Comparison of ENCODE assay signal across 8 mouse cellular contexts in the genomic region with DNA sequence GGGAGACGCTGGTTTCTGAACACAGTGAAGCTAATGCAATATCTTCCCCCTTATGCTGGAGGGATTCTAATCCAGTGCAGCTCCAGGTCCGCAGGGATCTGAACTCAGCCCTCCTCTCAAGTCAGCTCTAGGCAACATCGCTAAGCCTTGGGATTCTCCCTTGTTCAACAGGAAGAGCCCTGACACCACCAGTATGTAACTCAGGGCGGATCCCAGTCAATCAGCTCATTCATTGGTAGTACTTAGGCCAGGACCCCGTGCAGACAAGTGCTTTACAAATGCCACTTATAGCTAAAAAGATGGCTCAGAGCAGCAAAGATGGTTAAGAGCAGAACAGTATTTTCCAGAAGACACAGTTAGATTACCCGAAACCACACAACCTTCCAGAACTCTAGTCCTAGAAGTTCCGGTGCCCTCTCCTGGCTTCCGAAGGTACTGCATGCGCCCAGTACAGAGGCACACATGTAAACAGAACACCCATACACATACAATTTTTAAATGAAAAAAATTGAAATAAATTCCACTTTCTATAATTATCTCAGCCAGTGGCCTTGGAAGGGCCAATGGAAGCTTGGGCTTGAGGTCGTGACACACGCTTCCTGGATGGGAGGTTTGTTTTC. TPM values are rescaled to one million over a fixed set of nuclear protein-coding genes. Genes with fewer than 3 reads are reported as not detected.
DNase-seq lines count a peak whose midpoint lies in the region; ATAC-seq and TF ChIP-seq lines count a peak whose summit lies in the region.

No protein-coding gene starts in this region.

- ATAC-seq in activated CD4-positive, CD25-positive, alpha-beta regulatory T cell, adult 4 months, result peak; percentile 73
- peak; percentile 88 for ATAC-seq in common myeloid progenitor, adult 5-6 weeks (replicated peaks; ENCODE audit: low read depth, poor library complexity, severe bottlenecking)
- peak; percentile 50; the same call in 1 of the 2 replicates for ATAC-seq in hindbrain, embryonic 16.5 days

- peak overlapping the region; percentile 64 for H3K4me3 ChIP-seq in gastrocnemius, adult 2 months
- H3K4me3 ChIP-seq in hindbrain, embryonic 16.5 days (ENCODE audit: low read length), result no peak overlapping the region

- DNase-seq in gastrocnemius, adult 2 months, result peak; percentile 86
- peak; percentile 76 for DNase-seq in left cerebral cortex, adult 11 months (ENCODE audit: low spot score)
- peak; percentile 94 for DNase-seq in lung, postnatal 36 days
- DNase-seq in retina, postnatal 7 days (ENCODE audit: low read depth, low spot score), result peak; percentile 69
- peak; percentile 67 to 84 for DNase-seq in urinary bladder, adult 18-20 months (ENCODE audit: low spot score in 2 of 2)

- intact Hi-C loops in gastrocnemius, adult 2 months (cut with DNase I), result loop anchor here (1.0 kb wide), 1 partner anchor 47 kb away; no protein-coding TSS in a partner anchor

- H3K27me3 ChIP-seq in hindbrain, embryonic 16.5 days (replicated peaks; ENCODE audit: control insufficient read depth, insufficient read depth, low read length), result no peaks in the 10 kb centered on the region; the same call in 1 of the 2 replicates

- TF ChIP-seq CTCF in gastrocnemius, adult 2 months (IDR thresholded peaks at IDR 0.05), result peak; percentile 100

- peak overlapping the region; percentile 40; the same call in 1 of the 2 replicates for H3K4me2 ChIP-seq in hindbrain, embryonic 16.5 days (ENCODE audit: low read length)

- 26% methylated on average over 11 of the region's 11 CpGs for WGBS in hindbrain, embryonic 16.5 days

- no peaks in the 10 kb centered on the region for H3K4me1 ChIP-seq in hindbrain, embryonic 16.5 days (ENCODE audit: control insufficient read depth, insufficient read depth, low read depth, low read length)

- no peaks in the 10 kb centered on the region; the same call in 1 of the 2 replicates for H3K9me3 ChIP-seq in hindbrain, embryonic 16.5 days (ENCODE audit: control insufficient read depth, low read length)

- no peaks in the 10 kb centered on the region for H3K36me3 ChIP-seq in hindbrain, embryonic 16.5 days (ENCODE audit: control insufficient read depth, insufficient read depth, low read length)

- 0 out of 2 replicates have a peak overlapping the region, but pooled peaks have one; percentile 1 for H3K27ac ChIP-seq in gastrocnemius, adult 2 months
- no peak overlapping the region for H3K27ac ChIP-seq in hindbrain, embryonic 16.5 days (ENCODE audit: low read depth, low read length)

- H3K9ac ChIP-seq in hindbrain, embryonic 16.5 days (ENCODE audit: low read depth, low read length), result no peak overlapping the region

RNA-seq across cellular contexts. Expression of a gene that starts 9.7 kb away (rescaled TPM):
- under 1 TPM in 1 of 2 experiments, not detected in 1; 0.32 TPM for polyA plus RNA-seq in activated CD4-positive, CD25-positive, alpha-beta regulatory T cell, adult 4 months (2017; shearing (Covaris generic))
- 0.09 TPM in 1 of 2 replicates, not detected in the other for total RNA-seq in common myeloid progenitor, adult 5-6 weeks (2017)
- 100 to 1,000 TPM; 124 to 133 TPM for total RNA-seq in gastrocnemius, adult 2 months (2021)
- polyA plus RNA-seq in hindbrain, embryonic 16.5 days (2015; fragmentation: Nextera tagmentation; extraction: Ambion mirVana), result 15.0 and 16.0 TPM in 2 replicates

RNA-seq across cellular contexts. Expression of a gene that starts 11.3 kb away (rescaled TPM):
- not detected for polyA plus RNA-seq in activated CD4-positive, CD25-positive, alpha-beta regulatory T cell, adult 4 months (2017; shearing (Covaris generic))
- not detected in 2 replicates for total RNA-seq in common myeloid progenitor, adult 5-6 weeks (2017)
- total RNA-seq in gastrocnemius, adult 2 months (2021), result not detected
- 0.15 TPM in 1 of 2 replicates, not detected in the other for polyA plus RNA-seq in hindbrain, embryonic 16.5 days (2015; fragmentation: Nextera tagmentation; extraction: Ambion mirVana)

RNA-seq across cellular contexts. Expression of a gene that starts 24.8 kb away (rescaled TPM):
- not detected for polyA plus RNA-seq in activated CD4-positive, CD25-positive, alpha-beta regulatory T cell, adult 4 months (2017; shearing (Covaris generic))
- total RNA-seq in common myeloid progenitor, adult 5-6 weeks (2017), result not detected in 2 replicates
- total RNA-seq in gastrocnemius, adult 2 months (2021), result not detected
- polyA plus RNA-seq in hindbrain, embryonic 16.5 days (2015; fragmentation: Nextera tagmentation; extraction: Ambion mirVana), result not detected in 2 replicates

RNA-seq across cellular contexts. Expression of a gene that starts 30.8 kb away (rescaled TPM):
- 10 to 100 TPM in 1 of 2 experiments, 1 to 10 TPM in 1; 7.6 to 14.4 TPM for polyA plus RNA-seq in activated CD4-positive, CD25-positive, alpha-beta regulatory T cell, adult 4 months (2017; shearing (Covaris generic))
- 7.6 and 17.6 TPM in 2 replicates for total RNA-seq in common myeloid progenitor, adult 5-6 weeks (2017)
- 1 to 10 TPM; 1.6 to 2.3 TPM for total RNA-seq in gastrocnemius, adult 2 months (2021)
- 1.8 and 1.9 TPM in 2 replicates for polyA plus RNA-seq in hindbrain, embryonic 16.5 days (2015; fragmentation: Nextera tagmentation; extraction: Ambion mirVana)

Comparison
In these comparisons a context has a peak if more than half of its experiments do, and no peak if none do; other contexts are left out.
1. RNA of a gene that starts 9.7 kb away (total RNA-seq): 124 to 133 TPM in gastrocnemius, adult 2 months; 0.09 TPM in common myeloid progenitor, adult 5-6 weeks; every median in the first group is over 100 times any median in the second.
2. Peak in every context shown above with its lines, with median percentiles within 50 percentile points of each other: ATAC-seq and DNase-seq.